Mouse (Mus musculus) liver, embryonic 16.5 days (tissue): Measurements from ENCODE around the gene Gm45713. TPM values are rescaled to one million over a fixed set of nuclear protein-coding genes. Genes with fewer than 3 reads are reported as not detected.

Experiments
- ATAC-seq: fragments of 200-750 bp; cut with Nextera tagmentation; 2 replicates; pipeline ENCODE4 v1.8.0; 2017; ENCODE audit warnings: low read depth, mild to moderate bottlenecking, moderate number of reproducible peaks, moderate library complexity
- H3K27ac ChIP-seq: fragments of 300-500 bp; sonication (generic); 2 replicates; pipeline ENCODE4 v1.5.1; 2014; ENCODE audit warnings: mild to moderate bottlenecking, low read length
- H3K27me3 ChIP-seq: fragments of 300-500 bp; sonication (generic); 2 replicates; pipeline ENCODE4 v1.6.1; 2014; ENCODE audit warnings: low read depth, low read length, mixed read lengths; ENCODE audit not compliant: control insufficient read depth, insufficient read depth
- H3K36me3 ChIP-seq: fragments of 300-500 bp; sonication (generic); 2 replicates; pipeline ENCODE4 v1.6.1; 2014; ENCODE audit warnings: mild to moderate bottlenecking; ENCODE audit not compliant: control insufficient read depth, insufficient read depth
- H3K4me1 ChIP-seq: fragments of 300-500 bp; sonication (generic); 2 replicates; pipeline ENCODE4 v1.6.1; 2014; ENCODE audit warnings: low read depth, low read length, mixed read lengths; ENCODE audit not compliant: control insufficient read depth
- H3K4me2 ChIP-seq: fragments of 300-500 bp; sonication (generic); 2 replicates; pipeline ENCODE4 v1.6.1; 2014; ENCODE audit warnings: low read depth, low read length, mixed read lengths
- H3K4me3 ChIP-seq: fragments of 300-500 bp; sonication (generic); 2 replicates; pipeline ENCODE4 v1.5.1; 2014; ENCODE audit warnings: low read depth, mild to moderate bottlenecking, low read length
- H3K9ac ChIP-seq: fragments of 300-500 bp; sonication (generic); 2 replicates; pipeline ENCODE4 v1.6.1; 2014; ENCODE audit warnings: low read depth, low read length
- H3K9me3 ChIP-seq: fragments of 300-500 bp; sonication (generic); replicated peaks from 2 replicates; pipeline ENCODE4 v1.6.1; 2016; ENCODE audit warnings: low read length; ENCODE audit not compliant: control insufficient read depth
- WGBS: fragments of 180-500 bp; shearing (Covaris S2); extraction: QIAGEN DNeasy Blood & Tissue Kit; methylation state at CpG from one replicate; pipeline ENCODE4 v1.1.7; 2014; ENCODE audit not compliant: insufficient replicate concordance; 5-methylcytosine and 5-hydroxymethylcytosine counted together
- polyA plus RNA-seq: library from polyadenylated mRNA; unstranded; fragments of >200 nt; fragmentation: Nextera tagmentation; extraction: Ambion mirVana; gene quantifications from 2 replicates; pipeline ENCODE4 v1.2.1, GENCODE M21; 2015

Gm45713 gene
- polyA plus RNA-seq, 1 experiment from 2014 or later: not detected

GRCm38 (mm10) chr7:45165701-45166100 lies 29.7 kb upstream of the Gm45713 start:
- peaks cover 74% of the 10 kb centered on the region for H3K27me3 ChIP-seq
- peaks cover 6% of the 10 kb centered on the region for H3K9me3 ChIP-seq
- H3K9ac ChIP-seq: no peak overlapping the region
- no peak overlapping the region for H3K27ac ChIP-seq
- peaks cover 14% of the 10 kb centered on the region for H3K4me1 ChIP-seq
- WGBS: 44% methylated on average over 11 of the region's 11 CpGs
- H3K4me2 ChIP-seq: no peak overlapping the region
- no peak for ATAC-seq
- H3K36me3 ChIP-seq: no peaks in the 10 kb centered on the region
- H3K4me3 ChIP-seq: no peak overlapping the region

- Histone ChIP-seq H3K4me3 (no peak overlapping the region), H3K27me3 (peaks cover 73% of the 10 kb centered on the region), H3K9ac (no peak overlapping the region), H3K4me2 (no peak overlapping the region), H3K36me3 (no peaks in the 10 kb centered on the region), H3K27ac (no peak overlapping the region), H3K4me1 (peaks cover 14% of the 10 kb centered on the region), H3K9me3 (peaks cover 6% of the 10 kb centered on the region)
- ATAC-seq: no peak
- 55% methylated on average over 5 of the region's 5 CpGs for WGBS
These were observed 28.8 kb upstream of the Gm45713 start for GRCm38 (mm10) chr7:45164833-45165232.

DNA sequence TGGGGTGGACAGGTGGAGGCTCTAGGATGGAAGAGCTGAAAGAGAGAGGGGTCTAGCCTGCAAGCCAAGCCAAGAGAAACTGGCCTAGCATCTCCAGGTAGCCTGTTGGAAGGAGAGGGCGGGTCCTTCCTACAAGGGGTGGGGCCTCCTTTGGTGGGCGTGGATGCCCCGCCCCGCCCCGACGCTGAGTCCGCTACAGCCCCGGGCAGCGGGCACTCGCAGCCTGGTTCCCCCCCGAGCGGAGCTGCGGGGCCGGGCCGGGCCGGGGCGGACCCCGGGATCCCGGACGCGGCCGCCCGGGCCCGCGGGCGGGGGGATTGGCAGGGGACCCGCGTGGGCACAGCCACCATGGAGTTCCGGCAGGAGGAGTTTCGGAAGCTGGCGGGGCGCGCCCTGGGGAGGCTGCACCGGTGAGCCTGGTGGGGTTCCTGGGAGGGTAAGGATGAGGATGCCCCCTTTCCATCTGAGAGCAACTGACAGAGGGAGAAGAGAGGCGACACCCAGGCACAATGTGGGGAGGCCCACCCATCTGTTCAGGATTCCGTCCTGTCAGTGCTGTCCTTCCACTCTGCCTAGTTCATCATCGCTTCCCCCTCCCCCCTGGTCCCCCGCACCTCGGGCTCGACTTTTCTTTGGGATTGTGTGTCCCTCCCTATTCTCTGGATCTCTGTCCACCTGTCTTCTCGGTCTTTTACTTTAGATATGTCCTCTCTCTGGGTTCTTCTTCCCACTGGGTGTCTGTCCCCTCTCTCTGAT lies 27.9 kb upstream of the Gm45713 start, which contains the start of gene Slc17a7:
TSS of gene Slc17a7 (plus strand) at position 215 of the 756 bp plus-strand sequence.
- H3K9ac ChIP-seq: peak within 1 kb of the TSS; percentile 12; the same call in 1 of the 2 replicates
- H3K36me3 ChIP-seq: no peaks in the 10 kb centered on the region
- peaks cover 67% of the 10 kb centered on the region for H3K27me3 ChIP-seq
- no peaks in the 10 kb centered on the region for H3K9me3 ChIP-seq
- H3K4me2 ChIP-seq: peak within 1 kb of the TSS; percentile 68
- peaks cover 14% of the 10 kb centered on the region for H3K4me1 ChIP-seq
- peak within 1 kb of the TSS; percentile 49 for H3K4me3 ChIP-seq
- 2% methylated on average over 40 of the region's 41 CpGs for WGBS
- ATAC-seq: 0 out of 2 replicates have a peak, but pooled peaks have one; percentile 41
- no peak within 1 kb of the TSS for H3K27ac ChIP-seq

DNA sequence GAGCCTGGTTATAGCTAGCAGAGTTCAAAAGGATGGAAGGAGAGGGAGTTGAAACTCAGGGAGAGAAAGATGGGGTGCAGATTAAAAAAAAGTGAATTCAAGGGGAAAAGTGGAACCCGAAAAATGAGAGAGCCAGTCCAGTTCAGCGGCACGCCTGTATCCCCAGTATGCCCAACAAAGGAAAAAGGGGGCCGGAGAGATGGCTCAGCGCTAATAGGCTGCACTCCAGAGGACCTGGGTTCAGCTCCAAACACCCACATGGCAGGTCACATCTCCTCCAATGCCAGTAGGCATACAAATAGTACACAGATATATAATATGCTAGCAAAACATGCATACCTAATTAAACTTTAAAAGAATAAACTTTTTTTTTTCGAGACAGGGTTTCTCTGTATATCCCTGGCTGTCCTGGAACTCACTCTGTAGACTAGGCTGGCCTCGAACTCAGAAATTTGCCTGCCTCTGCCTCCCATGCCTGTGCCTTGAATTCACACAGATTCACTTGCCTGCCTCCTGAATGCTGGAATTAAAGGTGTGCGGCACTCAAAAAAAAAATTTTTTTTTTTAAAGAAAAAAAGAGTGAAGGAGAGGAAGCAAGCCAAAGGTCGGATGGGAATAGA lies 27.1 kb upstream of the Gm45713 start:
- Histone ChIP-seq H3K36me3 (no peaks in the 10 kb centered on the region), H3K27me3 (peaks cover 59% of the 10 kb centered on the region), H3K4me2 (peak overlapping the region; percentile 68; the same call in 1 of the 2 replicates), H3K4me3 (no peak overlapping the region), H3K27ac (no peak overlapping the region), H3K9ac (no peak overlapping the region), H3K9me3 (no peaks in the 10 kb centered on the region), H3K4me1 (peaks cover 14% of the 10 kb centered on the region)
- no peak for ATAC-seq
- 51% methylated on average over 9 of the region's 9 CpGs for WGBS

DNA sequence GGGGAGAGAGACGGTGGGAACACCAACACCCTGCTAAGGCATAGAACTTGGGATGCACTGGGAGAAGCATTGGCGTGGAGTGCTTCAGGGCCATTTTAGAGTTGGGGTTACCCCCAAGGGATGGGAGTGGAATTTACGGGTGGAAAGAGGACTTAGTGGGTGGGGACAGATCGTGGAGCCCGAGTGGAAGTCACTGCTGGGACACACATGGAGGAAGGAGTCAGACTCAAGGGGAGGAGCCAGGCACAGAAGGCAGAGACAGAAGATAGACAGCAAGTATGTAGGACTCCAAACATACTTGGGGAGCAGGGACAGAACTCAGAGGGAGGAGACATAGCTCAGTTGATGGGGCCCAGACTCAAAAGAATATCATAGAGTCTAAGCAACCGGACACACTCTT lies 26.5 kb upstream of the Gm45713 start:
- ATAC-seq: no peak
- Histone ChIP-seq H3K4me3 (no peak overlapping the region), H3K9me3 (no peaks in the 10 kb centered on the region), H3K4me1 (peaks cover 14% of the 10 kb centered on the region), H3K27ac (no peak overlapping the region), H3K27me3 (peaks cover 54% of the 10 kb centered on the region), H3K9ac (no peak overlapping the region), H3K4me2 (peak overlapping the region; percentile 69), H3K36me3 (no peaks in the 10 kb centered on the region)
- 24% methylated on average over 6 of the region's 6 CpGs for WGBS

DNA sequence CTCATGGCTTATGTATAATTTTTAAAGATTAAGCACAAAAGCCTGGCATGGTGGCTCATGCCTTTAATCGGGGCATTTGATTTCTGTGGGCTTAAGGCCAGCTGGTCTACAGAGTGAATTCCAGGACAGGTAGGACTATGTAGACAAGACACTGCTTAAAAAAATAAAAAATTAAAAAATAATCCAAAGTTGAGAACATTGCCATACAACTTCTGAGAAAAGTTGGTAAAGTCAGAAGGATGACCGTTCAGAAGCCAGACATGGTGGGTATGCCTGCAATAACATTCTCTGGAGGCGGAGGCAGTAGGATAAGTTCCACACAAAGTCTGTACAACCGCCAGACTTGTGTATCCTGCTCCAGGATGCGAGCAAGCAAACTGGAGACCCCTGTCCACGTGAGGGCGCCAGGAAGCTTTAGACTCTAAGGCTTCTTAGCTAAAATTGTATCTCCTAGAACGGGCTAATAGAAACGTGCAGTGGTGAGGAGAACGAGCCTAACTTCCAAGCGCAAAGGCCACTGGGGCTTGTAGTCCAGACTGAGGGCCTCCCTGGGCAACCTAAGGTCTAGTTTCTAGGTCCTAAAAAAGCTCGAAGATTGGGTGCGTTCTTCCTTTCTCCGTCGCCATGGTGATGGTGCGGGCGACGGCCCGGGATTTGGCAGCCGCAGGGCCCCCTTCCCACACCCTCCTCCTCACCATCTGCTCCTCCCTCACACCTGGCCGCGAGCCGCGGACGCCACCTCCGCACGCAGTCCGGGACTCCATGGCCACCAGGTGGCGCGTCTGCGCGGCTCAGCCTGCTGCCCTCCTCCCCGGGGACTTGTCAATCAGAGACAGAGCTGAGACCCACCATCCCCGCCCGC lies 25.8 kb upstream of the Gm45713 start:
- no peaks in the 10 kb centered on the region for H3K36me3 ChIP-seq
- H3K4me2 ChIP-seq: peak overlapping the region; percentile 69
- peaks cover 47% of the 10 kb centered on the region for H3K27me3 ChIP-seq
- H3K4me1 ChIP-seq: peaks cover 14% of the 10 kb centered on the region
- H3K9ac ChIP-seq: peak overlapping the region; percentile 4; the same call in 1 of the 2 replicates
- WGBS: 4% methylated on average over 35 of the region's 35 CpGs
- no peak overlapping the region for H3K27ac ChIP-seq
- H3K4me3 ChIP-seq: peak overlapping the region; percentile 50
- peak; percentile 74 for ATAC-seq
- no peaks in the 10 kb centered on the region for H3K9me3 ChIP-seq

- no peak overlapping the region for H3K4me2 ChIP-seq
- H3K27ac ChIP-seq: no peak overlapping the region
- no peak overlapping the region for H3K9ac ChIP-seq
- H3K4me1 ChIP-seq: peaks cover 14% of the 10 kb centered on the region
- 74% methylated on average over 3 of the region's 3 CpGs for WGBS
- ATAC-seq: no peak
- H3K36me3 ChIP-seq: no peaks in the 10 kb centered on the region
- H3K27me3 ChIP-seq: peaks cover 37% of the 10 kb centered on the region
- H3K4me3 ChIP-seq: no peak overlapping the region
- H3K9me3 ChIP-seq: no peaks in the 10 kb centered on the region
These were observed 24.8 kb upstream of the Gm45713 start for GRCm38 (mm10) chr7:45160866-45161265.

DNA sequence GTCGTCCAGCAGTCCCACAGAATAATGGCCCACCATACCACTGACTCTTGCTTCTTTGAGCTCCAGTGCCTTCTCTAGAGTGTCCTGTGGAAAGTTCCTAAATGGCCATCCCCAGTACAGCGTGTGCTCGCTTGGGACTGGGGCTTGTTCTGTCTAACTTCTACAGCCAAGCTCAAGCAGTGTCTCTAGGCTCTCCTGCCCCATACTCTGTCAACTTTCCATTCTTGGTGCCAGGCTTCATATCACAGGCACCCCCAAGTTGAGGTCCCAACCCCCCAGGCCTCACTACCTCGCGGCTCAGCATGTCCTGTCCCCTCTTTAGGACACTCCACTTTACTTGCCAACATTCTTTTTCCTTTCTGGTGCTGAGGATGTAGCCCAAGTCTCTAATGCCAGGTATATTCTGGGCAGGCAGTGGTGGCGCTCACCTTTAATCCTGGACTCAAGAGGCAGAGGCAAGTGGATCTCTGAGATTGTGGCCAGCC lies 24.3 kb upstream of the Gm45713 start:
- ATAC-seq: no peak
- no peaks in the 10 kb centered on the region for H3K36me3 ChIP-seq
- no peak overlapping the region for H3K27ac ChIP-seq
- H3K4me3 ChIP-seq: no peak overlapping the region
- H3K4me1 ChIP-seq: peaks cover 14% of the 10 kb centered on the region
- no peaks in the 10 kb centered on the region for H3K9me3 ChIP-seq
- H3K4me2 ChIP-seq: no peak overlapping the region
- peaks cover 32% of the 10 kb centered on the region for H3K27me3 ChIP-seq
- 76% methylated on average over 6 of the region's 6 CpGs for whole genome bisulfite sequencing
- no peak overlapping the region for H3K9ac ChIP-seq
